Mouse (Mus musculus): ENCODE measurements around the gene Elf3.

Gene Elf3

DNA sequence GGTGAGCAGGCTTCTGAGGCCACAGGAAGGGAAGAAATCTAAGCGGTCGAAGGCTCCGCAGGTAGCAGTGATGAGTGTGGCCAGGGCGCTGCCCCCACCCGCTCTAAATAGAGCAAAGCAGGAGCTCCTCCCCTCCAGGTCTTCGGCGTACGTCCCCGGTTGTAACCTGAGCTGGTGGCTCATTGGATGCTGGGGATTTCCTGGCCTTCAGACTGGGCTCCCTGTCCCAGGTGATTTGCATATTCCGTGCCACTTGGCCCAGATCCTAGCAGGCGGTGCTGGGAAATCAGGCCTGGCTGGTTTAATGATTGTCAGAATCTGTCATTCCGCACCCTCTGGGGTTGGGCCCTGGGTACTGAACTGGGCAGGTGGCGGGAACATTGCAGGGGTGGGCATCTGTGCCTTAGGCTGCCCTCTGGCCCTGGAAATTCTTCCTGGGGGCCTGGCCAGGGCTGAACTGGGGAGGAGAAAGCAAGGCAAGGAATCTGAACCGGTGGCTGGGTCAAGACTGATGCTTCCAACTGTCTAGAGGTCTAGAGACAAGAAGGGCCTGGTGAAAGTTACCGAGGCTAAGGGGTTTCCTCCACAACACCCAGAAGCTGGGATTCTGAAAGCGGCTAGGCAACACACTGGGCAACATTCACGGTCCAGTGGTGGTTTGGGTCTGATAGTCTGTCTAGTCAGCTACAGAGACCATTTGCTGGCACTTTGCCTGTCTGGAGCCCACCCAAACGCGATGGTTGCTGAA, at the start of gene Elf3:
Elf3 (minus strand) TSS at position 189 of the 748 bp plus-strand sequence.
- no peak for DNase-seq (ENCODE audit: low read depth)

DNA sequence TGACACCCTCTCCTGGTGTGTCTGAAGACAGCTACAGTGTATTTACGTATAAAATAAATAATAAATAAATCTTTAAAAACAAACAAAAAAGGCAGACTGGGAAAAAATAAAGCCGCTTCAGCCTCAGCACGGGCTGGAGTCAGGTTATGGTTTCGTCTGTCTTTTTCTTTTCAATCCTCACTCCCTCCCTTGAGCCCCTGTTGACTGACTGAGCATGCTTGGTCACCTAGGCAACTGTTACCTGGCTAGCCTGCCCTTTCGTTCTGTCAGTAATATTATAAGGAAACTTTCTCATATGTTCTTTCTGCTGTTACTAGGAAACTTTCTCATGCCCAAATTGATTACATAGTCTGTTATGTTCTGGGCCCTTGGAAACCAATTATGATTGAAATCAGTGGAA, 32.5 kb upstream of the Elf3 start:
- DNase-seq (ENCODE audit: low read depth) = no peak

DNA sequence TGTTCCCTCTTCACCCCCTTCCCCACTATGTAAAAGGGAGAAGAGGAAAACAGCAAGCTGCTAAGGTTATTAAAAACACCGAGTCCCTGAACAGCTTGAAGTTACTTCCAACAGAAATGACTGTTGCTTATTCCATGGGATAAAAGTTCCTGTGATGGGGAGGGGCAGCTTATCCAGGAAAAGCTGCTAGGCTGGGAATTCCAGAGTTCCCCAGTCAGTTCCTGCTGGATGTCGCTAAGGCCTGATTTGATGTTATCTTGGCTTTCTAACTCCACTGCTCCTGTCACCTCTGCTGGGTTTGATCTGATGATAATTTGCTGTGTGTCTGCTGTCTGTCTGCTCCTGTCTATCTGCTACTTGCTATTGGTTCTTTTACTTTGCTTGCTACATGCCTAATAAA, 27.9 kb upstream of the Elf3 start:
- DNase-seq (ENCODE audit: low read depth) = no peak

DNA sequence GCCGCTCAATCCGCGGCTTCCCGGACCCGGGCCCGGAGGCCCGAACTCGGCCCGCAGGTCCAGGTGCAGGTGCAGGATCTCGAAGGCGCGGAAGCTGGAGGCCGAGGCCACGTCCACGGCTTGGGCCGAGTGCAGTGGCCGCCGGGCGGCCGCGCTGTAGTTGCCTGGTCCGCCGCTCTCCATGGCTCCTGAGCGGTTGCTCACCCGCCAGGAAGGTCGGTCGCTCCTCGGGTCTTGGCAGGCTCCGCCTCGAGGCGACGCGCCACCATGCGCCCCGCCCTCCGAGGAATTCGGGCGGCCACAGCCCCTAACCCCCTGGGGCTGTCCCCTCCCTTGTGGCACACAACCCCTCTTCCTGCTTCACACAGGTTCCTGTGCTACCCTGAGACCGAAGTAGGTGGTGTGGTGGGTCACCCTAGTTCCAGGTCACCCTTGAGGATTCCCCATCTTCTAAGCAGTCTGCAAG, 25.5 kb upstream of the Elf3 start, which contains the start of gene Rnpep:
Rnpep (minus strand) TSS at position 259 of the 466 bp plus-strand sequence.
- DNase-seq (ENCODE audit: low read depth) = peak; percentile 33

DNA sequence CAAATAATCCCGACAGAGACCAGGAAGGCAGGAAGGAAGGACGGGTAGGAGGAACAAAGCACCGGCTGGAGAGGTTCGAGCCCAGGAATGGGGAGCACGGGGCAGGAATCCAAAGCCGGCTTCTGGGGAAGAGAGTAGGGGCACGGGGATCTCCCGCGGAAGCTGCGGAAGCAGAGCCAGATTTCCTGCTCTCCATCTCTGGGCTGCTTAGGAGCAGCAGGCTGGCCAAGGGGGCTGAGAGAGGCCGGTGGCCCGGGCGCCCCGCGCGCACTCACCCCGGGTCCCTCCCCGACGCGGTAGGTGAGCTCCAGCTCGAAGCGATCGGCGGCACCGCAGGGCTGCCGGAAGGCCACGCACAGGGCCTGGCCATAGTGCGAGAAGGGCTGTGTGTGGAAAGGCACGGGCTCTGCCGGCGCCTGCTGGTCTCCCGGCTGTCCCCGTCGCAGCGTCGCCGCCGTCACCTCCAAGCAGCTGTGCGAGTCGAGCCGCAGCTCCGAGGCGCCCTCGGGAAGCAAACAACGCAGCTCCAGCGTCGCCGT, 25.0 kb upstream of the Elf3 start:
- DNase-seq (ENCODE audit: low read depth) = no peak

DNA sequence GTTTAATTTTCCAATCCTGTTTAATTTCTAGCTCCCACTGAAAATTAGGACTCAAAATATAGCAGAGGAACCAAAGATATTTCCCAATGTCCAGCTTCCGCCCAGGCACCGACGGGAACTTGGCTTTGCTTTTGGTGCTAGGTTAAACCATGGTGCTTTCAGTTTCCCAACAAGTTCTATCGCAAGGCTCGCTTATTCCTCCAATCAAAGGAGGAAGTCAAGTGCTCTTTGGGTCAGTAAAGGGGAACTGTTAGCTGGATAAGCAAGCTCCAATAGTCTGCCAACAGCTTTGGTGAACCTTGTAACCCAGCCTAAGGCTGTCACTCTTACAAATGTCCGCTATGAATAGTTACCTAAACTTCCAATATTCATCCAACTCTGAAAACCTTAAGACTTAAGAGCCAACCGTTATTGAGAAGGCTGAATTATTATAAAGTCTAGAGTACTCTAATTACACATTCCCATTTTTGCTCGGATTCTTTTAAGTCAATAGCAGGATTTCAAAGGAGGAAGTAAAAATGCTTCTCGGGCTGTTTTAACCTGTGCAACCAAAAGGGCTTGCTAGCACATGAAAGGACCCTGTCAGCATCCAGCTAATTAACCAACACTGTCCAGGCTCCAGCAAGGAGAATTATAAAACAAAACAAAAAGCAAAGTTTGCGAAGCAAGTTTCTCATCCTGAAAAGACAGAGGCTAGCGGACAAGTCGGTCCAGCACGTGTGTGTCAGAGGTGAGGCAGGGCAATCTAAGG, 24.3 kb upstream of the Elf3 start:
- peak; percentile 37 for DNase-seq (ENCODE audit: low read depth)

DNA sequence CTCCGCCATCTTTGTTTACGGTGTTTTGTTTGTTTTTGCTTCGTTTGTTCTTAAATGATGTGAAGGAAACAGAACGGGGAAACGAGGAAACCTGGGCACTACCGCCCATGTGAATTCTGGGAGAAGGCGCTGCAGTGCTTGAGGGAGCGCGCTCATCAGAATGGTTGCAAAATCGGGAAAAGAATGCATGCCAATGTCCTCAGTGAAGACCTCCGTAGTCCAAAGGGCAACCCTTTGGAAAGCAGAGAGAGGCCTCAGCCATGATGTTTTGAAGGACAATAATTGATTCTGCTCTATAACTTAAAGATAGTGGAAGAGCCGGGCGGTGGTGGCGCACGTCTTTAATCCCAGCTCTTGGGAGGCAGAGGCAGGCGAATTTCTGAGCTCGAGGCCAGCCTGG, 23.5 kb upstream of the Elf3 start:
- no peak for DNase-seq (ENCODE audit: low read depth)

DNA sequence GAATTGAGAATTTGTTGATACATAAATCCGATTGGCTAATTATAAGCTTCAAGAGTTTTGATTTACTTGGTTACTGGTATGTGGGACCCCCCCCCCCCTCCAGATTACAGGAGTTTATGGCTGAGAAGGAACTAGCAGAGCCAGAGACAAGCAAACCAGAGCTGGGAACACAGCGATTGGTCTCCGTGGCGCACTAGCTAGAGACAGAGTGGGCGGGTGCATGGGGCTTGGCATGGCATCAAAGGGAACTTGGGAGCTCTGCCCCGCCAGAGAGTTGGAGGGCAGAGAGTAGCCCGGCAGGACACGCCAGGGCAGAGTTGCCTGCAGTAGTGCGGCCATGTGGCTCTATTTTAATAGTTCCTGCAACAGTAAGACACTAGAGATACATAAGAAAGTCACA, 22.3 kb upstream of the Elf3 start:
- no peak for DNase-seq (ENCODE audit: low read depth)

DNA sequence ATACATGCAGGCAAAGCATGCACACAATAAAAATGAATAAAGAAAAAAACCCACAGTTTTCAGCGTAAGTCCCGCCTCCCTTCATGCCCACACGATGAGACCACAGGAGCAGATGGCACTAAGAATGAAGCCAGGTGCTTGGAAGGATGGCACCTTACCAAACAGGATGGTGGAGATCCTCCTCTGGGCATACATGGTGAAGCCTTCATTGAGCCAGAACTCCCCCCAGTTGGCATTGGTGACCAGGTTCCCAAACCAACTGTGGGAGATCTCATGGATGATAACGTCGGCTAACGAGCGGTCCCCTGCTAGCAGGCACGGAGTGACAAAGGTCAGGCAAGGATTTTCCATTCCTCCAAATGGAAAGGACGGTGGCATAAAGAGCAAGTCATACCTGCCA, 13.0 kb upstream of the Elf3 start:
- DNase-seq (ENCODE audit: low read depth) = no peak

DNA sequence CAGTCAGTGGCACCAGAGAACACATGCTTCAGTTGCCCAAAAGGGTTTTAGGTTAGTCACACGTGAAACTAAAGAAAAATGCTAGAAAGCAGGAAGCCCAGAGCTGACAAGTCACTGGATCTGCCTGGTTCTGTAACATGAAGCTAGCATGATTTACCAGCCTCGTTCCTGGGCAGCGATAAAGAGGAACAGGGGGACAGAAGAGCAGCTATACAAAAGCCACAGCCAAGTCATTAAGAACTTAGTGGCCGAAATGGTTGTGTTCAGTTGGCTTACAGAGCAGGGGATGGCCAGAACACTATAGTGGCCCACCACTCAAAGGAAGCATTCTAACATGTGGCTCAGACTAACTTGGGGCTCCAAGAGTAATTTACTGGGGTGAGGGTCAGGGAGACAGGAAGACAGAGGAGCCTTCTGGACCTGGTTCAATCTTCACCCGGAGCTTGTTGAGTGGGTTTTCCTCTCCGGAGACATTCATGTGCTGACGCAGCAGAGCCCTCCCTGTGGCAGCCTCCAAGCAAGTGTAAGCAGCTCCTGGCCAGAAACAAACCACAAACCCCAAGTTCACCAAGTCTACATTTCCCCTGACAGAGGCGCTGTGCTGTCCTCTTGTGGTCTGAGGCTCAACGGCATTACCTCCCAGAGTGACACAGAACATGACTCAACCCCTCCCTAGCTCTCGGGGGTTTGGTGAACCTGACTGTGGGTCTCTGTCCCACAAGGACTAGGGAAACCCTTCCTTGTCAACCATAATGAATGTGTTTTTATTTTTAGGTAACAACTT, 9.5 kb upstream of the Elf3 start:
- DNase-seq (ENCODE audit: low read depth) = peak; percentile 77

DNA sequence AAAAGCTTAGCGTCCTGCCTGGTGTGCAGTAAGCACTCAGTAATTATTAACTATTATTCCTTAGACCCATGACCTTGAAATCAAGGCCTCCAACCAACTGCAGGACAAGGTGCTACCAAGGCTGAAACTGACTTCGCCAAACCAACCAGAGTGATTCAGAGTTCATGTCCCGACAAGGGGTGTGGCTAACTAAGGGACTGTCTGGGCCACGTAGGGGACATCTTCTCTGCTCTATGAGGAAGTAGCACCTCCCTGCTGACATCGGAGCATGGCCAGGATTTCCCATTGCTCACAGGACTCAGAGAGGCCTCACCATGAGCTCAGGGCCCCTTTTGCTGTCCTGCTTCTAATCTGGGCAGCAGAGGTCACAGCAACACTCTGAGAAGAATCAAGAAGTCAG, 7.5 kb upstream of the Elf3 start:
- DNase-seq (ENCODE audit: low read depth) = no peak

DNA sequence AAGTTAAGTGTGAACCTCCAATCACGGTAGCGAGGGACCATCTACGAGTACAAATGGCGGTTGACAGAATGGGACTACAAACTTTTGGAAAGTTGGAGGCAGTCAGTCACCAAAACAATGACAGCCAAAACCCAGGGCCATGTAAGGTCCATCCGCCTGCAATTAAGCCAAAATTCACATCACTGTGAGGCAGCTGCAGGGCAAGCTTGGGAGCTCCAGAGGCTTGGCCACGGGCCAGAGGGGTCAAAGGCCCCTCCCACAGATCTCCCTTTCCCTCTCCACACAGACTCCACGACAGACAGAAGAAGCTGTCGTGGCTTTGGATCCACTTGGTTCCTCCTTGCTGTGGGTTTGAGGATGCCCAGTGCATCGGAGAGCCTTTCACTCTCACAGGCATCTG, 4.9 kb upstream of the Elf3 start:
- no peak for DNase-seq (ENCODE audit: low read depth)

DNA sequence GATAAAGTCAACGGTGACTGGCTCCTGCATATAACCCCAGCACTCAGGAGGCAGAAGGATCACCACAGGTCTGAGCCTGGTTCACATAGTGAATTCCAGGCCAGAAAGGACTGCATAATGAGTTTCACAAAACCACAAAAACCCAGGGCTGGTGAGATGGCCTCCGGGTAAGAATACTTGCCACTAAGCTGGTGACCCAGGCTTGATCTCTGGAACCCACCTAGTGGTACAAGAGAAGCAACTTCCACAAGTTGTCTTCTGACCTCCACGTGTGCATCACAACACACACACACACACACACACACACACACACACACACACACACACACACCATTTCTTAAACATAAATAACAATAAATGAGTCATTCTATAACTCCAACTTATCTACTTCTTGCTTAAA, 4.0 kb upstream of the Elf3 start:
- DNase-seq (ENCODE audit: low read depth) = no peak

DNA sequence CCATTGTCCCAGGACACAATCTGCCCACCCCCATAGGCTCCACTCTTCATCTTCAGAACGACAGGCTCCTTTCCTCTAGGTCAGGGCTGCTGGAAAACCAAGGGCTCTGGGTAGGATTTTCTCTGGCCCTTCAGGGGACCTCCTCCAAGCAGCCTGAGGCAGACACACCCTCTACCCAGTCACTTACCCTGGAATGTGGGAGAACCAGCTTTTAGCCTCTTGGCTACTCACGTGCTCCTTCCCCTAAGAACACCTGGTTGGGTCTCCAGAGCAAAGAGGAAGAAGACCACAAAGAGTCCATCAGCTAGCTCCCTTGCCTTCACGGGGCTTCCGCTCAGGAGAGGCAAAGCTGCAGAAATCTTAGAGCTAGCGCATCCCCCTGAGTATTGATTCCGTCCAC, 2.6 kb upstream of the Elf3 start:
- DNase-seq (ENCODE audit: low read depth) = no peak

DNA sequence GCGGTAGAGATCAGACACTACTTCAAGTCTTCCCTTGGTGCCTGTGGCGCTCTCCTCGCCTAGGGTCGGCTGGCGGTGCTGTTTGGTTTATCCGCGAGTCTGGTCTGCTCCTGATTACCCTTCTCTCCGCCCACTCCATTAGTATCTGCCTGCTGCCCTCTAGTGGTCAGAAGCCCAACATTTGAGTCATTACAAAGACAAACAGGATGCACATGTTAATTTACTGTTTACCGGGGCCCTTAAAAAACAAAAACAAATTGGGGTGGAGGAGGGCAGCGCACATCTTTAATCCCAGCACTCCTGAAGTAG, 714 bp upstream of the Elf3 start:
- peak; percentile 83 for DNase-seq (ENCODE audit: low read depth)

DNA sequence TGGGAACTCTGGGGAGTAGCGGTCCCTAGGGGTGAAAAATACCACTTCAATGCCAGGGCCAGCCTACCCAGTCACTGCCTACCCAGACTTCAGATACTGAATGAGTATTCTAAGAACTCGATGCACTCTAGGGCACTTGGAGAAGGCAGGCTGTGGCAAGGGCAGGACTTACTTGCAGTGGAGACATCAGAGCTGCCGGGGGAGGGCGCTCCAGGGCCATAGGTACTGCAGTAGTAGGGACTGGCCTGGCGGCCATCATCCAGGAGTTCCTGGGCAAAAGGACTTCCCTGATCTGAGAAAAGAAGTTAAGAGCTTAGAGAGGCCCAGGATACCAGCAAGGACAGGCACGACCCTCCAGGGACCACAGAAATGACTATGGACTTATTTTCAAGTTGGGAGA, 2.1 kb downstream of the Elf3 start:
- no peak for DNase-seq (ENCODE audit: low read depth)

DNA sequence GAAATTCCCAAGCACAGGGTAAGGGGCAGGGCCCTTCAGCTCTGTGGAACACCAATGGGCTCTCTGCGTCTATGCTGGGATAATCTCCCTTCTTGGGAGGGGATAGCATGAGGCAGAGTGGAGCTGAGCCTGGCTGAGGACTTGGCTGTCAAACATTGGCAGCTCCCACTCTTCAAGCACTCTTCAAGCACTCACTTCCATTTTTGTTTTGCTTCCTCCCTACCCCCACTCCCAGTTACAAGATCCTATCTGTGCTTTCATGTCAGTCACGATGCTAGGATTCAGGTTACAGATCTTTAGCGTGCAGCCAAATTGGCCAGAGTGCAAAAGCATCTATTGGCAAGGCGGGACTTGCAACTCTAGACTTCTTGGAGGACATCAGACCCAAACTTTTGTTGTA, 5.5 kb downstream of the Elf3 start:
- no peak for DNase-seq (ENCODE audit: low read depth)

DNA sequence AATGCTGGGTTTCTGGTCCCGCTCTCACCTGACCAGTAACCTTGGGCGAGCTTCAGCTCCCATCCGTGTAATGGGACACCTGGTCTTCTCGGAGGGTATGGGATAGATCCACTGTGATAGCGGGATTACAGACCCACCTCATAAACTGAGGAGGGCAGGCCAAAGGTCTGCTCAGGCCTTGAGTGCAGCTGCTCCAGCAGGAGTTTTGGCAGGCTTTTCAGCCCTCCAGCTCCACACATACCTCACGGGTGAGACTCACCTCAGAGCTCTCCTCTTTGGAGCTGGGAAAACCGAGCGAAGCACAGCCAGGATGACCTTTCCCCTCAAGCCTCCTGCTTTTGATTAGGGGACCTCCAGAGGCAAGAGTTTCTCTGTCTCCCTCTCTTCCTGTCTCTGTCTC, 7.0 kb downstream of the Elf3 start:
- no peak for DNase-seq (ENCODE audit: low read depth)

DNA sequence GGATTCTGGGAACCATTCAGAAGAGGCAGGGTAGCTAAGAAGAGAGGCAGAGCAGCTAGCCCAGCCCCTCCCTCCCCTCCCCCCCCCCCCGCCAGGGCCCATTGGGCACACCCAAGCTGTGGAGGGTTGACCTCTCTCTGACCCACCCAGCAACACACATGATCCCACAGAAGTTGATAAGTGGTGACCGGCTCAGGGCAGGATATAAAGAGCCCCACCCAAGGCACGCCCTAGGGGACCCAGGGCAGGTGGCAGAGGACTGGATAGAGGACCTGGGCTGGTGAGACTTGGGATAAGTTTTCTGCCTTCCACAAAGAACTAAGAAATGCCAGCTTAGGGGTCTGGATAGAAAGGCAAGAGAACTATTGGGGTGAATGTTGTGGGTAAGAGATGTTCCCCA, 7.7 kb downstream of the Elf3 start:
- DNase-seq (ENCODE audit: low read depth) = no peak

DNA sequence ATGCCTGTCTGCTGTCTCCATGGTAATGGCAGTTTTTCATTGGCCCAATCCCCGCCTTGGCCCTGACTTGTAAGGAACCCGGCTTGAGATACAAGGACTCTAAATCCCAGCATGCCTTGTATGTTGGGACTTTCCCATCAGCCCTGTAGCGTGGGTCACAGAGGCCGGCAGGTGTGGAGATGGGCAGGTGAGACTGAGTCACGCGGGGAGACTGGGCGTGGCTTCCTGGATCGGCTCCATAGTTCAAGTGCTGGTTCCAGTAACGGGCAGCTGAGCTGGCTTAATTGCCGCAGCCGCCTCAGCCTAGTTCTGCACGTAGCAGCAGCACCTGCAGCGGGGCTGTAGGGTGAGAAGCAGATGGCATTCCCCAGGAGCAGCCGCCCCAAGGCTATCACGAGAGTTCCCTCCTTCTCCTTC, 9.9 kb downstream of the Elf3 start:
- DNase-seq (ENCODE audit: low read depth) = no peak

DNA sequence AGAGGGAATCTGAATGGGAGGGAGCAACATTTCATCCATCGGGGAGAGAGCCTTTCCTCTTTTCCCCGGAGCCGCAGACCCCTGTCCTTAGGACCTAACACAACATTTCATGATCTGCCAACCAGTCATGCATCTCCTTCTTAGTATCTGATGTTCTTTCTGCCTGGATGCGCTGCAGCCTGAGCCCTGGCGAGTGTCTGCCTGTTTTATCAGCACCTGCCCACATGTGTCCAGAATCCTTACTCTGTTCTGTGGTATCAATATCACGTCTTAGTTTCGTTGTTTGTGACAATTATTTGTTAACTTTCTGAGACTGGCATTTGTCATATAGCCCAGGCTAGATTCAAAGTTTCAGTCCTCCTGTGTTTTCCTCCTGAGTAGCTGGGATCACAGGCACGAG, 14.4 kb downstream of the Elf3 start:
- DNase-seq (ENCODE audit: low read depth) = no peak

DNA sequence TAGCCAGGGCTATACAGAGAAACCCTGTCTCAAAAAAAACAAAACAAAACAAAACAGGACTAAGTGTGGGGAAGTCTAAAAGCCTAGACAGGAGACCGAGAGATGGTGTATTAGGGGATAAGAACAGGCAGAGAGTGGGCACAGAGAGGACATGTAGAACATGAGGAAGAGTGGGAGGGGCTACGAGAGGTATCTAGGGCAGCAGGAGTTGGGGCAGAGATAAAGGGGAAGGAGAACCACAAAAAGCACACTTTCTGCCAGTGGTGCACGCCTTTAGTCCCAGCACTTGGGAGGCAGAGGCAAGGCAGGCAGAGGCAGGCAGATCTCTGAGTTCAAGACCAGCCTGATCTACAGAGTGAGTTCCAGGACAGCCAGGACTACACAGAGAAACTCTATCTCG, 18.2 kb downstream of the Elf3 start:
- DNase-seq (ENCODE audit: low read depth) = peak; percentile 7

All from c-Kit-positive CD71-negative TER-119-negative erythroid progenitor cells, embryonic 14.5 days (primary cell).